In the genomic region with DNA sequence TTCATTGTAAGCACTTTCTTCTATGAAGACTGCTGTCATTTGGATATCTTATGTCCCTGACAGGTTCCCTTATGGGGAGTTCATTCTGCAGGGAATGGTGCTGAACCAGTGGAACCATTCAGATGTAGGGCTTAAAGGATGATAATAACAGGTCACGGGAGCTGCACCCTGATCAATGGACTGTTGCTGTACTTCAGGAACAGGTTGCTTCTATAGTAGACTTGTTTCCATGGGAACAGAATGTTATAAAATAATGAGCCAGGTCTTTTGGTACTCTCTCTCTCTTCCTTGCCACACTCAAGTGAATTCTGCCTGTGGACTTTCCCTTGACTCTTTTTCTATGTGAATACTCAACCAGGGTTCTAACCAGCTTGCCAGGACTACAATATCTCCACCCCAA, we compare ENCODE assay signal across 24 mouse cellular contexts.
"Had no signal": no experiment of that assay in that cellular context is flagged by ENCODE, and none has a peak within 500 bp of the region (broad histone marks: within the 10 kb centered on the region; RNA-seq: fewer than 3 reads in every experiment).

No protein-coding gene starts in this region.

- H3K36me3 ChIP-seq: heart, embryonic 13.5 days; heart, embryonic 15.5 days; hindbrain, embryonic 13.5 days; hindbrain, embryonic 15.5 days; limb, embryonic 10.5 days; limb, embryonic 12.5 days had no signal

- H3K9me3 ChIP-seq: heart, embryonic 13.5 days; heart, embryonic 15.5 days; hindbrain, embryonic 13.5 days; hindbrain, embryonic 15.5 days; limb, embryonic 10.5 days had no signal

- H3K4me3 ChIP-seq: heart, adult 2 months; heart, embryonic 13.5 days; heart, embryonic 15.5 days; hindbrain, embryonic 13.5 days; hindbrain, embryonic 15.5 days; layer of hippocampus, adult 2 months; left cerebral cortex, adult 2 months; limb, embryonic 10.5 days; limb, embryonic 12.5 days had no signal

- DNase-seq: forebrain, postnatal 0 days; gastrocnemius, postnatal 14 days; gastrocnemius, postnatal 36 days; heart, adult 11 months; heart, adult 2 months; heart, postnatal 14 days; heart, postnatal 36 days; kidney, adult 18-20 months; kidney, adult 8-10 months; kidney, postnatal 10 days; kidney, postnatal 25 days; kidney, postnatal 4 days; liver had no signal

- H3K27me3 ChIP-seq: heart, embryonic 13.5 days; heart, embryonic 15.5 days; hindbrain, embryonic 13.5 days; hindbrain, embryonic 15.5 days; limb, embryonic 12.5 days had no signal

- H3K4me2 ChIP-seq: heart, embryonic 11.5 days; heart, embryonic 13.5 days; heart, embryonic 15.5 days; hindbrain, embryonic 13.5 days; hindbrain, embryonic 15.5 days; limb, embryonic 12.5 days; liver, embryonic 11.5 days had no signal

- H3K27ac ChIP-seq: heart, adult 2 months; heart, embryonic 13.5 days; heart, embryonic 15.5 days; hindbrain, embryonic 13.5 days; hindbrain, embryonic 15.5 days; layer of hippocampus, adult 2 months; left cerebral cortex, adult 2 months; limb, embryonic 10.5 days; limb, embryonic 12.5 days had no signal

- ATAC-seq: forebrain, postnatal 0 days; intestine, embryonic 16.5 days had no signal

- H3K9ac ChIP-seq: forebrain, postnatal 0 days; heart, embryonic 13.5 days; heart, embryonic 15.5 days; hindbrain, embryonic 13.5 days; hindbrain, embryonic 15.5 days; limb, embryonic 12.5 days had no signal

- H3K4me1 ChIP-seq: heart, embryonic 13.5 days; heart, embryonic 15.5 days; hindbrain, embryonic 13.5 days; hindbrain, embryonic 15.5 days; limb, embryonic 10.5 days; limb, embryonic 12.5 days had no signal
